Mouse (Mus musculus) T-cell, adult 2 months (primary cell): ENCODE measurements around the gene Sept14.

Experiments
- DNase-seq: peaks from one replicate; pipeline ENCODE4 v3.0.0; 2022; ENCODE audit warnings: low spot score

Sept14 gene

DNA sequence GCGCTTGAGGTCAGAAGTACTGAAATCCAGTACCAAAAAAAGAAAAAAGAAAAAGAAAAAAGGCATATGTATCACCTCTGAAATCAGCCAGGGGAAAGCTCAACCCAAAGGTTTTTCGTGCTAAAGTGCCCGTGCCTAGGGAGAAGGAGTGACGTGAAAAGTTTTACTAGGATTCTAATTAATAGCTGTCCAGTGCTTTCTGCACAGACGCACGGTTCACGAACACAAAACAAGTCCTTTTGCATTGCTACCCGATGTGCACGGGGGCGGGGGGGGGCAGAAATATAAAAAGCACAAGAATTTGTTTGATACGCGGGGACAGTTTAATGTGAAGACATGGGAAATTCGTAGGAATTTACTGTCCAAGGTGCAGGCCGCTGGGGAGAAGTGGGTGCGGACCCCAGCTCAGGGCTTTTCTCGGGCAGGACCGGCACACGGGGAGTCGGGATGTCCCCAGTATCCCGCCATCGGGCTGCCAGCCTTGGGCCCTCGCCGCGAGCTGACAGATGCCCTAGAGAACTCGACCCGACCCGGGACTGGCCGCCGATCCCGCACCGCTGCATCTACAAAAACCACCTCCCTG lies 38.8 kb downstream of the Sept14 start:
- DNase-seq: no peak

DNA sequence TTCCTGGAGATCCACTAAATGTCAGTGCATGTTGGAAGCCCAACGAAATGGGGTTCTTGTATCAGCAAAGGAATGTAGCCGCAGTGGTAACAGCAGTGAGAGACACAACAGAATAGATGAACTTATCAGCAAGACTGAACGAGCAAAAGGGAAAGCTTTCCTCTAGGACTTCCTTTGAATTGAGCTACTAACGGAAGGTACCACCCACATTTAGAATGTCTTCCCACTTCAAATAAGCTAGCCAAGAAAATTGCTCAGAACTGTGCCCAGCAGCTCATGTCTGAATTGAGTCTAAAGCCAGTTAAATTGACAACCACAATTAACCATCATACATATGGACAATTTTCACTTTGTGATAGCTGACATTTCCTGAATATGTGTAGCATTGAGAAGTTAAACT lies 40.5 kb downstream of the Sept14 start:
- DNase-seq: no peak

DNA sequence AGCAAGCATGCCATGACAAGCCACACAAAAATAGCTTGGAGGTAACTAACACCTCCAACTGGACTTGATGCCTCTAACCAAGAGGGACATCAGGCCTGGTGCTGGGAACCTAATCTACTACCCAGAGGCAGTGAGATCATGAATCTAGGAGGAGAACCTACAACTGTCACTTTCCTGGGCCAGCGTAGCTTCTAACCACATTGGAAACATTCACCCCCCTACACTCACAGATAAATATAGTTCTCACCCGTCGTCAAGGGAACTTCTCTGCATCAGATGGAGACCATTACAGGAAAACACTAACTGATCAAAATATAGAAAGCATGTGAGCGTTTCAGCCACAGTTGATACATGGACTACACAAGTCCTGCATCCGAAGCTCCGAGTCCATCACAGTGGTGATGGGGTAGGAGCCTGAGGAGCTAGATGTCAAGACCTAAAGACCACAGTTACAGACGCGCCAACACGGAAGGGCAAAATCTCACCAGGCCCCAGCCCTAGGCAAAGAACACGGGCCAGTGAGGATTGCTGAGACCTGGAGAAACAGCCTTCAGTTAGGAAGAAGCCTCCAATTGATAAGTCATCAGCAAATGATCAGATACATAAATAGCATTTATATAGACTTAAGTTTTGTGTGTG lies 41.9 kb downstream of the Sept14 start:
- no peak for DNase-seq

DNA sequence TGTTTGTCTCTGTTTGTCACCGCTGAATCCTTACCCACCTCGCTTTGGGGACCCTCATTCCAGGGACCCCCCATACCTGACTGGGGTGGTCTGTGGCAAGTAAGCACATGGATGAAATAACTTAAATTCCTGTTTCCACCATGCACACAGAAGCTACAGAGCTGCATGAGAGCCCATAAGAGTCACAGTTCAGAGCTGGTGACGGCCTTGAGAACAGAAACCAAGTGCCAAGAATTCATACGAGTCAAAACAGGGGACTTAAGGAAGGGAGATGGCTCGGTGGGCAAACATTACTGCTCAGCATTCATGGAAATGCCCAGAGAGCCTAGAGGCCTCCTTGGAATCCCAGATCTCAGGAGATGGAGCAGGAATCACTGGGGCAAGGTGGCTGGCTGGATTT lies 44.2 kb downstream of the Sept14 start:
- no peak for DNase-seq

DNA sequence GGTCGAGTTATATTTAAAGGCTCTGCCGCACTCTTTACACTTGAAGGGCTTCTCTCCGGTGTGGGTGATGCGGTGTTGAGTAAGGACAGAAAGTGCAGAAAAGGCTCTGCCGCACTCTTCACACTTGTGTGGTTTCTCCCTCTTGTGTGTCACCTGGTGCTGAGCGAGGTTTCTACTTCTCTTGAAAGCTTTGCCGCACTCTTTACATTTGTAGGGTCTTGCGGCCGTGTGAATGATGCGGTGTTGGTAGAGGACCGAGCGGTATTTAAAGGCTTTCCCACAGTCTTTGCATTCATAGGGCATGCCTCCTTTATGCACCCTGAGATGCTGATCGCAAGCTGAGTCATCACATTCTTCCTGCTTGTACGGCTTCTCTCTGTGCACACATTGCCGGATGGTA lies 50.4 kb downstream of the Sept14 start:
- DNase-seq: no peak

DNA sequence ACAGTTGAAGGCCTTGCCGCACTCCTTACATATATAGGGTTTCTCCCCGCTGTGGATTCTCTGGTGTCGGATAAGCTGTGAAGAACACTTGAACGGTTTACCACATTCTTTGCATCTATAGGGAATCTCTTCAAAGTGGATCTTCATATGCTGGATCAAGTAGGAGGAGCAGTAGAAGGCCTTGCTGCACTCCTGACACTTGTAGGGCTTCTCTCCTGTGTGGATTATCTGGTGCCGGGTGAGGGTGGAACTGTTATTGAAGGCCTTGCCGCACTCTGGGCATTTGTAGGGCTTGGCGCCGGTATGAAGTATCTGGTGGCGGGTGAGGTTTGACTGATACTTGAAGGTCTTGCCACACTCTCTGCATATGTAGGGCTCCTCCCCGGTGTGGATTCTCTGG lies 51.3 kb downstream of the Sept14 start:
- no peak for DNase-seq

DNA sequence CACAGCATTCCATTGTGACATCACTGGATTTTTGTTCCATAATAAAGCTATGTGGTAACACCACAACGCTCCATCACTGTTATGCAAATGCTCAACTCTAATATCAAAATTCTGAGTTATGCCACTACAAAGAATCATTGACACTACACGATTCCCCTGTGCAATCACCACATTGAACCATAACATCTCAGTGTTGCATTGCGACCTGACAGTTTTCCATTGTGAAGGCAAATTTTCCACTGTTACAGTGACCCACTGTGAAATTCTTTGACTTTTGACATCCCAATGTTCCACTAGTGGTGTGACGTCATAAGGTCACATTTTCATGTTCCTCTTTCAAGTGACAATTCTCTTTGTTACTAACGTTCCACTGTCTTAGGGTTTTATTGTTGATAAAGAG lies 57.5 kb downstream of the Sept14 start:
- DNase-seq: no peak
